9 mouse cellular contexts compared by ENCODE assay signal in genomic region chr5:64513155-64513945, GRCm38 (mm10).
DNase-seq lines count a peak whose midpoint lies in the region; ATAC-seq and TF ChIP-seq lines count a peak whose summit lies in the region.
"Had no signal": no experiment of that assay in that cellular context is flagged by ENCODE, and none has a peak within 500 bp of the region (broad histone marks: within the 10 kb centered on the region; RNA-seq: fewer than 3 reads in every experiment).

No protein-coding gene starts in this region.

- H3K4me1 ChIP-seq in midbrain, postnatal 0 days (ENCODE audit: insufficient read depth, low read length): no peaks in the 10 kb centered on the region
- no peaks in the 10 kb centered on the region for H3K4me1 ChIP-seq in midbrain, embryonic 11.5 days (ENCODE audit: control insufficient read depth, insufficient read depth, low read length)

- ATAC-seq in CD4-positive, CD25-positive, alpha-beta regulatory T cell, adult 4 months: no peak
- ATAC-seq in midbrain, postnatal 0 days (ENCODE audit: low FRiP score): no peak
- ATAC-seq in midbrain, embryonic 11.5 days (ENCODE audit: low FRiP score): no peak

- H3K27ac ChIP-seq in midbrain, postnatal 0 days (ENCODE audit: low read depth, low read length): no peak overlapping the region
- no peak overlapping the region for H3K27ac ChIP-seq in midbrain, embryonic 11.5 days (ENCODE audit: low read depth, low read length)
- H3K27ac ChIP-seq: liver, embryonic 15.5 days had no signal

- peak; percentile 13 for DNase-seq in CD4-positive, CD25-positive, alpha-beta regulatory T cell, adult 2 months (ENCODE audit: low read depth, low spot score)
- peak; percentile 56 for DNase-seq in midbrain, postnatal 0 days (ENCODE audit: low spot score)
- DNase-seq in midbrain, embryonic 11.5 days (ENCODE audit: low spot score, missing footprints): no peak
- DNase-seq in frontal cortex, postnatal 36 days (ENCODE audit: low spot score in 2 of 2): peak; percentile 63 to 69
- peak; percentile 62 for DNase-seq in right cerebral cortex, postnatal 14 days
- no peak for DNase-seq in adrenal gland, adult (ENCODE audit: inconsistent age in 2 of 2, low spot score in 1 of 2)
- DNase-seq in urinary bladder, postnatal 4 days (ENCODE audit: low spot score in 2 of 2): no peak

- H3K4me3 ChIP-seq in midbrain, postnatal 0 days (ENCODE audit: low read depth, low read length): no peak overlapping the region
- H3K4me3 ChIP-seq in midbrain, embryonic 11.5 days (ENCODE audit: low read depth, low read length): no peak overlapping the region
- H3K4me3 ChIP-seq: liver, embryonic 15.5 days had no signal

- TF ChIP-seq CTCF in midbrain, postnatal 0 days (IDR thresholded peaks at IDR 0.05): no peak

- H3K27me3 ChIP-seq in midbrain, postnatal 0 days (ENCODE audit: insufficient read depth, low read length): no peaks in the 10 kb centered on the region
- H3K27me3 ChIP-seq in midbrain, embryonic 11.5 days (ENCODE audit: control insufficient read depth, insufficient read depth, low read length): no peaks in the 10 kb centered on the region
- H3K27me3 ChIP-seq: liver, embryonic 15.5 days had no signal

- H3K4me2 ChIP-seq in midbrain, postnatal 0 days (ENCODE audit: low read depth, low read length, poor library complexity, severe bottlenecking): no peak overlapping the region
- H3K4me2 ChIP-seq in midbrain, embryonic 11.5 days: no peak overlapping the region
- H3K4me2 ChIP-seq: liver, embryonic 15.5 days had no signal

- no peaks in the 10 kb centered on the region for H3K9me3 ChIP-seq in midbrain, postnatal 0 days (ENCODE audit: low read length)
- H3K9me3 ChIP-seq in midbrain, embryonic 11.5 days (ENCODE audit: control insufficient read depth, low read length): no peaks in the 10 kb centered on the region
- H3K9me3 ChIP-seq: liver, embryonic 15.5 days had no signal

- H3K9ac ChIP-seq in midbrain, postnatal 0 days (replicated peaks; ENCODE audit: low read length, poor library complexity, severe bottlenecking): no peak overlapping the region
- H3K9ac ChIP-seq in midbrain, embryonic 11.5 days (ENCODE audit: low read length): no peak overlapping the region
- H3K9ac ChIP-seq: liver, embryonic 15.5 days had no signal

- H3K36me3 ChIP-seq in midbrain, postnatal 0 days (ENCODE audit: insufficient read depth, low read length): no peaks in the 10 kb centered on the region
- no peaks in the 10 kb centered on the region for H3K36me3 ChIP-seq in midbrain, embryonic 11.5 days (ENCODE audit: control insufficient read depth, insufficient read depth, low read length)
- H3K36me3 ChIP-seq: liver, embryonic 15.5 days had no signal

- whole genome bisulfite sequencing in midbrain, postnatal 0 days: 74% methylated on average over 20 of the region's 20 CpGs
- WGBS in midbrain, embryonic 11.5 days: 87% methylated on average over 19 of the region's 20 CpGs

Comparison
In these comparisons a context has a peak if more than half of its experiments do, and no peak if none do; other contexts are left out.
1. DNase-seq: peak in CD4-positive, CD25-positive, alpha-beta regulatory T cell, adult 2 months (single experiment), midbrain, postnatal 0 days (single experiment), frontal cortex, postnatal 36 days (2 of 2) and right cerebral cortex, postnatal 14 days (single experiment); none in midbrain, embryonic 11.5 days (single experiment), adrenal gland, adult (0 of 2) and urinary bladder, postnatal 4 days (0 of 2).